Mouse (Mus musculus): ENCODE measurements around the gene Chst12.

Gene Chst12

GRCm38 (mm10) chr5:140570223-140570870 lies 65.0 kb downstream of the Chst12 start:
- DNase-seq (ENCODE audit: low read depth, low spot score) = no peak

- no peak for DNase-seq (ENCODE audit: low read depth, low spot score)
Measured at GRCm38 (mm10) chr5:140571201-140571600, 65.9 kb downstream of the Chst12 start.

- DNase-seq (ENCODE audit: low read depth, low spot score) = no peak
Measured at GRCm38 (mm10) chr5:140571673-140572072, 66.3 kb downstream of the Chst12 start.

- no peak for DNase-seq (ENCODE audit: low read depth, low spot score)
Measured at GRCm38 (mm10) chr5:140572611-140573010, 67.3 kb downstream of the Chst12 start.

All from embryo, embryonic 11.5 days (tissue).